Mouse (Mus musculus) spleen, adult 2 months (tissue): ENCODE results near the gene Iqschfp. TPM values are rescaled to one million over a fixed set of nuclear protein-coding genes. Genes with fewer than 3 reads are reported as not detected.

Experiments used
- DNase-seq, 2 experiments: peaks; one replicate each; pipeline versions ENCODE4 v3.0.0 to v3.0.0-alpha.2; 2012 to 2021; ENCODE audit warnings: low spot score in 2 of 2, low read depth in 1 of 2
- H3K27ac ChIP-seq: fragments of 200-500 bp; 2 replicates; pipeline ENCODE4 v1.5.1; 2012; ENCODE audit warnings: low read length, inconsistent platforms; ENCODE audit not compliant: insufficient read depth
- H3K27me3 ChIP-seq: fragments of 200-500 bp; 2 replicates; pipeline ENCODE4 v1.6.1; 2012; ENCODE audit warnings: mild to moderate bottlenecking, moderate library complexity, low read length, inconsistent platforms; ENCODE audit not compliant: control insufficient read depth, insufficient read depth
- H3K36me3 ChIP-seq: fragments of 200-500 bp; 2 replicates; pipeline ENCODE4 v1.6.1; 2012; ENCODE audit warnings: mild to moderate bottlenecking, low read length, inconsistent platforms; ENCODE audit not compliant: control insufficient read depth, insufficient read depth
- H3K4me1 ChIP-seq: fragments of 200-500 bp; 2 replicates; pipeline ENCODE4 v1.6.1; 2011; ENCODE audit warnings: inconsistent platforms; ENCODE audit not compliant: control insufficient read depth, insufficient read depth, insufficient read length
- H3K4me3 ChIP-seq: fragments of 200-500 bp; 2 replicates; pipeline ENCODE4 v1.5.1; 2011; ENCODE audit warnings: mild to moderate bottlenecking, inconsistent platforms; ENCODE audit not compliant: insufficient read depth, insufficient read length; ENCODE audit errors: extremely low read depth
- CTCF ChIP-seq: fragments of 200-500 bp; IDR thresholded peaks from 2 replicates; pipeline ENCODE4 v1.5.1; 2011; ENCODE audit warnings: mild to moderate bottlenecking, inconsistent platforms; ENCODE audit not compliant: insufficient read depth, insufficient read length, insufficient replicate concordance; ENCODE audit errors: extremely low read depth
- POLR2A ChIP-seq: fragments of 200-500 bp; IDR thresholded peaks from 2 replicates; pipeline ENCODE4 v1.6.1; 2011; ENCODE audit warnings: low read depth, low read length, inconsistent platforms
- WGBS: fragments of 180-500 bp; shearing (Covaris S2); methylation state at CpG from one replicate; pipeline ENCODE4 v1.1.7; 2018; 5-methylcytosine and 5-hydroxymethylcytosine counted together
- polyA plus RNA-seq: library from polyadenylated mRNA; depleted of rRNA; stranded (reverse); fragments of >200 nt; gene quantifications from 2 replicates; pipeline ENCODE4 v1.2.3, GENCODE M21; 2012

Iqschfp gene
- polyA plus RNA-seq, 1 experiment = not detected

DNA sequence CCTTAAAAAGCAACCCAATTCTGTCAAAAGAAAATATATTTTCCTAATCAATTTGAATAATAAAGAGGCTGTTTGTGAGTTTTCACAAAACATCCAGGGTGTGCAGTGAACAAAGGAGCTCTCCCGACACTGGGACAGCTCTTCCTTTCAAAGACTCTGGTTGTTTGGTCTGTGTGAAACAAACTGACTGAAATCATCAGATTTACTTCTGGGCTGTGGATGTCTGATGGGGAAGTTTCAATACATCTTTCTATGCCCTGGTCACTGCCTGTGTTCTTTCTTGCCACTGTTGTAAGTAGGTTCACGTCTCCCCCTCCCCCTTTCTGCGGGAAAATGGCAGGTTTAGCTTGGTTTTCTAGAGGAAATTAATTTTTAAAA, 622.1 kb downstream of the Iqschfp start:
- no peaks in the 10 kb centered on the region for H3K36me3 ChIP-seq
- TF ChIP-seq POLR2A = no peak
- no peak for TF ChIP-seq CTCF
- no peaks in the 10 kb centered on the region for H3K4me1 ChIP-seq
- no peak overlapping the region for H3K27ac ChIP-seq
- no peak overlapping the region for H3K4me3 ChIP-seq
- DNase-seq = no peak
- H3K27me3 ChIP-seq = no peaks in the 10 kb centered on the region
- 92% methylated on average over 3 of the region's 3 CpGs for WGBS

DNA sequence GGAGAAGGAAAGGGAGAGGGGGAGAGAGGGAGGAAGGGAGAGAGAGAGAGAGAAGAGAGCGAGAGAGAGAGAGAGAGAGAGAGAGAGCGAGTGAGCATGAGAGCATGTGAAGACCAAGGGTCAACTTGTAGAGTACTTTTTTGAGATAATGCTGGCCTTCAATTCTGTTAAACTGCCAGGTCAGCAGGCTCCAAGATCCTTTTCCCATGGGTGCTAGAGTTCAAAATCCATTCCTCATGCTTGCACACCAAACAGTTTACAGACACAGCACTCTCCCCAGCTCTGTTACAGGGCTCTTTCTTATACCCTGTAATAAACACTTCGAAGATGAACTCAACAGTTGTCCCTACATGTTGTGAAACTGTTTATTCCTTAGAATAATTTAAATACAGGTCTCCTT, 622.7 kb downstream of the Iqschfp start:
- DNase-seq = no peak
- WGBS = 92% methylated on average over 3 of the region's 3 CpGs
- Histone ChIP-seq H3K27ac (no peak overlapping the region), H3K4me3 (no peak overlapping the region), H3K4me1 (no peaks in the 10 kb centered on the region), H3K27me3 (no peaks in the 10 kb centered on the region), H3K36me3 (no peaks in the 10 kb centered on the region)
- TF ChIP-seq POLR2A (no peak), CTCF (no peak)

DNA sequence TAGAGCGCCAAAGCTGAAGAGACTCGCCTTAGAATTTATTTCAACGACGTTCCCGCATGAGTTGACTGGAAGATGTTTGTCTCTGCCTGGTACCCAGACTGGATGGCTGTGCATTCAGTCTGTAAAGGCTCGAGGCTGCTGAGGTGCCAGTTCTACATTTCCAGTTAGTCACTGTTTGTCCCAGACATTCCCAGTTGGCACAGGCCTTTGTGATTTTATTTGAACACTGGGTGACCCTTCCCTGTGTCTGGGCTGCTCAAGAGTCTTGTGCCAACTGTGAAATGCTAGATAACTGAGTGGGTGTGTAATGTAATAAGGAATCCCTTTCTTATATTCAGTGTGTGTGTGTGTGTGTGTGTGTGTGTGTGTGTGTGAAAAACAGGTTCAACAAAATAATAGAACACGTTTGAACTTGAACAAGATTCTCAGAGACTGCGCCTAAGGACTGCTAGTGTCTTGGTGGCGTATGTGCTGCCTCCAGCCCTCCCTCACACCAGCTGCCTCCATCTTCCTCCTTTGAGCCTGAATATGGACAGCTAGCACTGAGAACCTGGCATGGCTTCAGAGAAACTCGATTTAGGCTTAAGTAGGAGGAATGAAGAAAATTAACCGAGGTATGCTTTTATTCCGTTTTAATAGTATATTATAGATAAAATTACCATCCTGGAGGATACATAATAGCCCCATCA, 624.5 kb downstream of the Iqschfp start:
- Histone ChIP-seq H3K4me3 (no peak overlapping the region), H3K36me3 (no peaks in the 10 kb centered on the region), H3K27ac (no peak overlapping the region), H3K27me3 (no peaks in the 10 kb centered on the region), H3K4me1 (no peaks in the 10 kb centered on the region)
- no peak for DNase-seq
- 88% methylated on average over 12 of the region's 12 CpGs for WGBS
- TF ChIP-seq POLR2A = no peak
- no peak for TF ChIP-seq CTCF

DNA sequence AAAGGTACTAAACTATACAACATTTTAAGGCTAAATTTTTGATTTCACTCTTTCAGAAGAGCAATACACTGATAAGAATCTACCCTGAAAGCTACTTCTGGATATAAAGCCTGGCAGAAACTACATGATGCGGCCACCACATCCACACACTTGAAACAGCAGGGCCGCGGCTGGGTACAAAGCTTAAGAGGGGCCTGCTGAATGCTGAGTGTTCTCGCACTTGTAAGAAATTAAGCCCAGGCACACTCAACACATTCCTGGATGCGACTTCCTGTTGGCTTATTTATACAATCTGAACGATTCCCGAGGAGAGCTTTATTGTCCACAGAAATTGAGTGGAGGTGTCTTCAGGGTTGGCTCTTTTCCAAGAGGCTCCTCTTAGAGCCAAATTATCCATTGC, 625.2 kb downstream of the Iqschfp start:
- DNase-seq = no peak
- Histone ChIP-seq H3K27ac (no peak overlapping the region), H3K36me3 (no peaks in the 10 kb centered on the region), H3K4me3 (no peak overlapping the region), H3K27me3 (no peaks in the 10 kb centered on the region), H3K4me1 (no peaks in the 10 kb centered on the region)
- TF ChIP-seq CTCF (no peak), POLR2A (no peak)
- 77% methylated on average over 7 of the region's 7 CpGs for WGBS

DNA sequence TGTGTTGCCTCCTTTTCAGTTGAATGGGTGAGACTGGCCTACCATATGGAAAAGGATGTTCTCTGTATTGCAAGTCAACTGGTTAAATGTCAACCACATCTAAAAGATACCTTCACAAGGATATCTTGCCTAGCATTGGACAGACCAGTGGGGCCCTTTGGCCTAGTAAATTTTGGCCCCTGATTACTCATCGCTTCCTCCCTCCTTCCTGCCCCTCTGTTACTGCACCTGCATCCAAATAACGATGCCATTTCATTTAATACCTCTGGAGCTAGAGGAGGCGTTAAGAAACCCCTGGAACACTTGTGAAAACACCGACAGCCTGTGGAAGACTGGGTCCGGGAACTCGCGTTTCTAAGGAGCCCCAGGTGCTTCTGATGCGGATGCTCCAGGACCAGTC, 626.0 kb downstream of the Iqschfp start:
- H3K27ac ChIP-seq = no peak overlapping the region
- WGBS = 92% methylated on average over 8 of the region's 8 CpGs
- DNase-seq = no peak
- H3K27me3 ChIP-seq = no peaks in the 10 kb centered on the region
- H3K4me3 ChIP-seq = no peak overlapping the region
- TF ChIP-seq CTCF (no peak), POLR2A (no peak)
- H3K36me3 ChIP-seq = no peaks in the 10 kb centered on the region
- H3K4me1 ChIP-seq = no peaks in the 10 kb centered on the region

DNA sequence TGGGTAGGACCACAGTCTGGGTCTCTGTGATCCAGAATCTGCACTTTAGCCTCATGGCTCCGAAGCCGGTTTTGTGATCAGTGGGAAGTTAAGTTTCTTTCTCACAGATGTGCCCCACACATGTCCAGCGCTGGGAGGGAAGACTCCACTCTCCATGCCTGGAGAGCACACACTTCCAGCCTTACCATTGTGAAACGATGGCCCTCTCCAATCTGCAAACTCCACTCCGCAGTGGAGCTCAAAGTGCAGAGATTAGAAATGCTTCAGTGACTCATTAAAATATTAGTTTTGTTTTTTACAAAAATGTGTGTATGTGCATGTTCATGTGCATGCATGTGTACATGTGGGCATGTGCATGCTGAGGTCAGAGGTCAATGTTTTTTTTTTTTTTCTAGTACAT, 626.6 kb downstream of the Iqschfp start:
- no peaks in the 10 kb centered on the region for H3K36me3 ChIP-seq
- no peaks in the 10 kb centered on the region for H3K27me3 ChIP-seq
- WGBS = 96% methylated on average over 5 of the region's 5 CpGs
- no peaks in the 10 kb centered on the region for H3K4me1 ChIP-seq
- no peak for TF ChIP-seq CTCF
- no peak for TF ChIP-seq POLR2A
- DNase-seq = no peak
- no peak overlapping the region for H3K4me3 ChIP-seq
- H3K27ac ChIP-seq = no peak overlapping the region

DNA sequence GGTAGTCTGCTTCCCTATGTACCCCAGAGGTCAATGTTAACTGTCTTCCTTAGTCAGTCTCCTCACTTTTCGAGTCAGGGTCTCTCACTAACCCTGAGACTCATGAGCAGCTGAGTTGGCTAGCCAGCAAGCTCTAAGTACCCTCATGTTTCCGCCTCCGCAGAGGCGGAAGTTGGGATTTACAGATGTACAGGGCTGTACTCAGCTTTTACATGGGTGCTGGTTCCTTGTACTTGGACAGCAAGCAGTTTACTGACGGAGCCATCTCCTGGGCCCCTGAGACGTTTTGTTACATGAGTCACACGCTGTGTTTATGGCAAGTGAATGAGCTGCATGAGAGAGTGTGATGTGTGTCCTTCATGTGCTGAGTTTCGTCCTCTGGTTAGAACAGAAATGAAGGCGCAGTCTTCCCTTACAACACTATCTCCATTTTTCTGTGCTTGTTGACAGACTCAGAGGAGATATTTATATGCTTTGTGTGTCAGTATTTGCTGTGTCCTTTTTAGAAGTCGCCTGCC, 633.4 kb downstream of the Iqschfp start:
- no peak for DNase-seq
- Histone ChIP-seq H3K36me3 (no peaks in the 10 kb centered on the region), H3K27ac (no peak overlapping the region), H3K27me3 (no peaks in the 10 kb centered on the region), H3K4me3 (no peak overlapping the region), H3K4me1 (no peaks in the 10 kb centered on the region)
- TF ChIP-seq POLR2A (no peak), CTCF (no peak)
- 94% methylated on average over 10 of the region's 10 CpGs for WGBS
